Mouse (Mus musculus) hindbrain, embryonic 13.5 days (tissue): ENCODE data around the gene Taf11. TPM values are rescaled to one million over a fixed set of nuclear protein-coding genes. Genes with fewer than 3 reads are reported as not detected.

ENCODE experiments used
- ATAC-seq: fragments of 200-750 bp; cut with Nextera tagmentation; 2 replicates; pipeline ENCODE4 v1.8.0; 2017; ENCODE audit warnings: moderate TSS enrichment; ENCODE audit not compliant: low FRiP score
- H3K27ac ChIP-seq: fragments of 300-500 bp; sonication (generic); 2 replicates; pipeline ENCODE4 v1.5.1; 2015; ENCODE audit warnings: inconsistent platforms, mild to moderate bottlenecking, moderate library complexity
- H3K27me3 ChIP-seq: fragments of 300-500 bp; sonication (generic); 2 replicates; pipeline ENCODE4 v1.6.1; 2015; ENCODE audit warnings: mild to moderate bottlenecking, inconsistent platforms
- H3K36me3 ChIP-seq: fragments of 300-500 bp; sonication (generic); 2 replicates; pipeline ENCODE4 v1.6.1; 2015; ENCODE audit warnings: mild to moderate bottlenecking, inconsistent platforms
- H3K4me1 ChIP-seq: fragments of 300-500 bp; sonication (generic); replicated peaks from 2 replicates; pipeline ENCODE4 v1.6.1; 2015; ENCODE audit warnings: inconsistent platforms
- H3K4me2 ChIP-seq: fragments of 300-500 bp; sonication (generic); 2 replicates; pipeline ENCODE4 v1.6.1; 2015; ENCODE audit warnings: inconsistent platforms, mild to moderate bottlenecking, moderate library complexity
- H3K4me3 ChIP-seq: fragments of 300-500 bp; sonication (generic); 2 replicates; pipeline ENCODE4 v1.5.1; 2015; ENCODE audit warnings: mild to moderate bottlenecking, inconsistent platforms
- H3K9ac ChIP-seq: fragments of 300-500 bp; sonication (generic); 2 replicates; pipeline ENCODE4 v1.6.1; 2015; ENCODE audit warnings: mild to moderate bottlenecking, inconsistent platforms
- H3K9me3 ChIP-seq: fragments of 300-500 bp; sonication (generic); 2 replicates; pipeline ENCODE4 v1.6.1; 2016; ENCODE audit warnings: inconsistent platforms
- WGBS: fragments of 180-500 bp; shearing (Covaris S2); methylation state at CpG from one replicate; pipeline ENCODE4 v1.1.7; 2015; 5-methylcytosine and 5-hydroxymethylcytosine counted together
- polyA plus RNA-seq: library from polyadenylated mRNA; unstranded; fragments of >200 nt; fragmentation: Nextera tagmentation; extraction: Ambion mirVana; gene quantifications from 2 replicates; pipeline ENCODE4 v1.2.1, GENCODE M21; 2015

The Taf11 gene
- polyA plus RNA-seq, 1 experiment from 2014 or later, result 76.1 TPM

GRCm38 (mm10) chr17:27911371-27911770 lies 1.7 kb upstream of the Taf11 start:
- Histone ChIP-seq H3K4me1 (peaks cover 44% of the 10 kb centered on the region), H3K27ac (no peak overlapping the region), H3K9ac (0 out of 2 replicates have a peak overlapping the region, but pooled peaks have one; percentile 93), H3K27me3 (no peaks in the 10 kb centered on the region), H3K4me2 (peak overlapping the region; percentile 87), H3K9me3 (no peaks in the 10 kb centered on the region), H3K4me3 (no peak overlapping the region), H3K36me3 (peaks cover 7% of the 10 kb centered on the region; the same call in 1 of the 2 replicates)
- ATAC-seq, result no peak
- WGBS, result 88% methylated on average over 7 of the region's 7 CpGs

- H3K27me3 ChIP-seq, result no peaks in the 10 kb centered on the region
- 1% methylated on average over 76 of the region's 78 CpGs for WGBS
- ATAC-seq, result peak; percentile 87
- peak within 1 kb of the TSS; percentile 93 for H3K9ac ChIP-seq
- peak within 1 kb of the TSS; percentile 96 for H3K4me3 ChIP-seq
- H3K9me3 ChIP-seq, result no peaks in the 10 kb centered on the region
- H3K27ac ChIP-seq, result peak within 1 kb of the TSS; percentile 93
- peak within 1 kb of the TSS; percentile 87 for H3K4me2 ChIP-seq
- H3K4me1 ChIP-seq, result peaks cover 58% of the 10 kb centered on the region
- peaks cover 14% of the 10 kb centered on the region for H3K36me3 ChIP-seq
Measured at GRCm38 (mm10) chr17:27908888-27909621, 589 bp downstream of the Taf11 start, which contains the start of gene Anks1. TSS of gene Anks1 (plus strand) at chr17:27909306.

GRCm38 (mm10) chr17:27908206-27908887 lies 1.3 kb downstream of the Taf11 start:
- no peaks in the 10 kb centered on the region for H3K9me3 ChIP-seq
- no peak; the same call in 1 of the 2 replicates for ATAC-seq
- H3K4me2 ChIP-seq, result peak overlapping the region; percentile 87
- peaks cover 14% of the 10 kb centered on the region for H3K36me3 ChIP-seq
- H3K27me3 ChIP-seq, result no peaks in the 10 kb centered on the region
- peak overlapping the region; percentile 93 for H3K9ac ChIP-seq
- H3K4me1 ChIP-seq, result peaks cover 58% of the 10 kb centered on the region
- H3K27ac ChIP-seq, result peak overlapping the region; percentile 93
- WGBS, result under 1% methylated on average over 12 of the region's 12 CpGs
- peak overlapping the region; percentile 96 for H3K4me3 ChIP-seq

- under 1% methylated on average over 45 of the region's 45 CpGs for WGBS
- Histone ChIP-seq H3K36me3 (peaks cover 19% of the 10 kb centered on the region), H3K4me1 (peaks cover 58% of the 10 kb centered on the region), H3K4me3 (peak overlapping the region; percentile 96), H3K9me3 (no peaks in the 10 kb centered on the region), H3K4me2 (peak overlapping the region; percentile 87), H3K27me3 (no peaks in the 10 kb centered on the region), H3K27ac (peak overlapping the region; percentile 78), H3K9ac (peak overlapping the region; percentile 93)
- ATAC-seq, result 0 out of 2 replicates have a peak, but pooled peaks have one; percentile 33
Measured at GRCm38 (mm10) chr17:27907512-27908205, 2.0 kb downstream of the Taf11 start.

GRCm38 (mm10) chr17:27886499-27887210 lies 23.0 kb downstream of the Taf11 start:
- H3K9me3 ChIP-seq, result no peaks in the 10 kb centered on the region
- H3K27ac ChIP-seq, result no peak overlapping the region
- no peaks in the 10 kb centered on the region for H3K4me1 ChIP-seq
- H3K4me2 ChIP-seq, result no peak overlapping the region
- WGBS, result 85% methylated on average over 19 of the region's 19 CpGs
- no peaks in the 10 kb centered on the region for H3K27me3 ChIP-seq
- ATAC-seq, result no peak
- no peak overlapping the region for H3K4me3 ChIP-seq
- H3K9ac ChIP-seq, result no peak overlapping the region
- peaks cover 88% of the 10 kb centered on the region for H3K36me3 ChIP-seq

GRCm38 (mm10) chr17:27883994-27884393 lies 25.6 kb downstream of the Taf11 start:
- Histone ChIP-seq H3K9ac (no peak overlapping the region), H3K27ac (no peak overlapping the region), H3K4me3 (no peak overlapping the region), H3K27me3 (no peaks in the 10 kb centered on the region), H3K4me2 (no peak overlapping the region), H3K36me3 (peaks cover 88% of the 10 kb centered on the region), H3K9me3 (no peaks in the 10 kb centered on the region), H3K4me1 (no peaks in the 10 kb centered on the region)
- ATAC-seq, result no peak
- 94% methylated on average over 6 of the region's 6 CpGs for WGBS

- Histone ChIP-seq H3K9ac (no peak overlapping the region), H3K4me3 (no peak overlapping the region), H3K4me2 (no peak overlapping the region), H3K9me3 (no peaks in the 10 kb centered on the region), H3K4me1 (no peaks in the 10 kb centered on the region), H3K36me3 (peaks cover 91% of the 10 kb centered on the region), H3K27me3 (no peaks in the 10 kb centered on the region), H3K27ac (no peak overlapping the region)
- WGBS, result 90% methylated on average over 8 of the region's 8 CpGs
- no peak for ATAC-seq
Measured at GRCm38 (mm10) chr17:27883129-27883528, 26.5 kb downstream of the Taf11 start.

- Histone ChIP-seq H3K36me3 (peaks cover 75% of the 10 kb centered on the region), H3K27ac (no peak overlapping the region), H3K27me3 (no peaks in the 10 kb centered on the region), H3K9me3 (no peaks in the 10 kb centered on the region), H3K4me2 (no peak overlapping the region), H3K4me3 (no peak overlapping the region), H3K9ac (no peak overlapping the region), H3K4me1 (no peaks in the 10 kb centered on the region)
- 67% methylated on average over 11 of the region's 11 CpGs for WGBS
- no peak for ATAC-seq
Measured at GRCm38 (mm10) chr17:27881518-27881917, 28.1 kb downstream of the Taf11 start.

GRCm38 (mm10) chr17:27874510-27874909 lies 35.1 kb downstream of the Taf11 start:
- no peaks in the 10 kb centered on the region for H3K4me1 ChIP-seq
- peaks cover 13% of the 10 kb centered on the region for H3K36me3 ChIP-seq
- no peak overlapping the region for H3K4me2 ChIP-seq
- no peak for ATAC-seq
- no peaks in the 10 kb centered on the region for H3K9me3 ChIP-seq
- H3K27ac ChIP-seq, result no peak overlapping the region
- H3K4me3 ChIP-seq, result no peak overlapping the region
- 76% methylated on average over 5 of the region's 5 CpGs for WGBS
- H3K9ac ChIP-seq, result no peak overlapping the region
- H3K27me3 ChIP-seq, result no peaks in the 10 kb centered on the region

GRCm38 (mm10) chr17:27873583-27873982 lies 36.1 kb downstream of the Taf11 start:
- Histone ChIP-seq H3K4me3 (no peak overlapping the region), H3K4me2 (no peak overlapping the region), H3K27ac (no peak overlapping the region), H3K36me3 (peaks cover 4% of the 10 kb centered on the region), H3K27me3 (no peaks in the 10 kb centered on the region), H3K9ac (peak overlapping the region; percentile 29; the same call in 1 of the 2 replicates), H3K9me3 (no peaks in the 10 kb centered on the region), H3K4me1 (no peaks in the 10 kb centered on the region)
- ATAC-seq, result no peak
- WGBS, result 74% methylated on average over 3 of the region's 3 CpGs

GRCm38 (mm10) chr17:27871851-27872250 lies 37.8 kb downstream of the Taf11 start:
- H3K4me2 ChIP-seq, result no peak overlapping the region
- no peak overlapping the region for H3K9ac ChIP-seq
- ATAC-seq, result no peak
- no peaks in the 10 kb centered on the region for H3K9me3 ChIP-seq
- H3K36me3 ChIP-seq, result no peaks in the 10 kb centered on the region
- no peak overlapping the region for H3K4me3 ChIP-seq
- H3K27ac ChIP-seq, result no peak overlapping the region
- WGBS, result 93% methylated on average over 3 of the region's 3 CpGs
- H3K27me3 ChIP-seq, result no peaks in the 10 kb centered on the region
- H3K4me1 ChIP-seq, result 0 out of 2 replicates have a peak, but pooled peaks cover 4% of the 10 kb centered on the region
